Mouse (Mus musculus) stomach, embryonic 14.5 days (tissue): ENCODE results near the gene Dnaic2. TPM values are rescaled to one million over a fixed set of nuclear protein-coding genes. Genes with fewer than 3 reads are reported as not detected.

ENCODE experiments used
- ATAC-seq: fragments of 200-750 bp; cut with Nextera tagmentation; 2 replicates; pipeline ENCODE4 v1.8.0; 2017; ENCODE audit warnings: low read depth, moderate TSS enrichment; ENCODE audit not compliant: insufficient number of reproducible peaks, insufficient read depth, low FRiP score
- H3K27ac ChIP-seq: fragments of 300-500 bp; sonication (generic); 2 replicates; pipeline ENCODE4 v1.5.1; 2014; ENCODE audit warnings: mild to moderate bottlenecking, low read length, moderate library complexity, mixed read lengths
- H3K27me3 ChIP-seq: fragments of 300-500 bp; sonication (generic); 2 replicates; pipeline ENCODE4 v1.6.1; 2014; ENCODE audit warnings: low read length, control low read depth, mixed read lengths; ENCODE audit not compliant: control insufficient read depth, insufficient read depth
- H3K36me3 ChIP-seq: fragments of 300-500 bp; sonication (generic); 2 replicates; pipeline ENCODE4 v1.6.1; 2014; ENCODE audit warnings: mild to moderate bottlenecking, control low read depth, low read length, moderate library complexity, mixed read lengths; ENCODE audit not compliant: control insufficient read depth, insufficient read depth
- H3K4me1 ChIP-seq: fragments of 300-500 bp; sonication (generic); 2 replicates; pipeline ENCODE4 v1.6.1; 2014; ENCODE audit warnings: low read length, control low read depth, mixed read lengths; ENCODE audit not compliant: control insufficient read depth, insufficient read depth
- H3K4me2 ChIP-seq: fragments of 300-500 bp; sonication (generic); replicated peaks from 2 replicates; pipeline ENCODE4 v1.6.1; 2014; ENCODE audit warnings: low read depth, low read length, control low read depth
- H3K4me3 ChIP-seq: fragments of 300-500 bp; sonication (generic); 2 replicates; pipeline ENCODE4 v1.5.1; 2014; ENCODE audit warnings: low read depth, low read length, control low read depth
- H3K9ac ChIP-seq: fragments of 300-500 bp; sonication (generic); replicated peaks from 2 replicates; pipeline ENCODE4 v1.6.1; 2014; ENCODE audit warnings: low read depth, mild to moderate bottlenecking, control low read depth, low read length, moderate library complexity, mixed read lengths
- H3K9me3 ChIP-seq: fragments of 300-500 bp; sonication (generic); 2 replicates; pipeline ENCODE4 v1.6.1; 2016; ENCODE audit warnings: low read depth, low read length, control low read depth; ENCODE audit not compliant: control insufficient read depth
- WGBS: fragments of 180-500 bp; shearing (Covaris S2); extraction: QIAGEN DNeasy Blood & Tissue Kit; methylation state at CpG from one replicate; pipeline ENCODE4 v1.1.7; 2014; 5-methylcytosine and 5-hydroxymethylcytosine counted together
- polyA plus RNA-seq: library from polyadenylated mRNA; unstranded; fragments of >200 nt; fragmentation: Nextera tagmentation; extraction: Ambion mirVana; gene quantifications from 2 replicates; pipeline ENCODE4 v1.2.1, GENCODE M21; 2014

The Dnaic2 gene
- 0.25 and 0.38 TPM in 2 replicates for polyA plus RNA-seq

- H3K27me3 ChIP-seq: no peaks in the 10 kb centered on the region
- H3K9ac ChIP-seq: no peak within 1 kb of the TSS
- peak within 1 kb of the TSS; percentile 11 for H3K4me3 ChIP-seq
- H3K4me2 ChIP-seq: peak within 1 kb of the TSS; percentile 45
- H3K4me1 ChIP-seq: peaks cover 6% of the 10 kb centered on the region; the same call in 1 of the 2 replicates
- no peak within 1 kb of the TSS for H3K27ac ChIP-seq
- H3K36me3 ChIP-seq: no peaks in the 10 kb centered on the region
- ATAC-seq: peak; percentile 83; the same call in 1 of the 2 replicates
- WGBS: 10% methylated on average over 34 of the region's 34 CpGs
- no peaks in the 10 kb centered on the region for H3K9me3 ChIP-seq
Measured at GRCm38 (mm10) chr11:114726965-114727825, at the start of gene Dnaic2. Dnaic2 (plus strand) TSS chr11:114727408.

- H3K36me3 ChIP-seq: no peaks in the 10 kb centered on the region
- WGBS: 55% methylated on average over 8 of the region's 8 CpGs
- no peak overlapping the region for H3K27ac ChIP-seq
- peaks cover 33% of the 10 kb centered on the region for H3K4me1 ChIP-seq
- H3K9ac ChIP-seq: no peak overlapping the region
- no peak overlapping the region for H3K4me2 ChIP-seq
- no peak for ATAC-seq
- no peak overlapping the region for H3K4me3 ChIP-seq
- H3K27me3 ChIP-seq: no peaks in the 10 kb centered on the region
- H3K9me3 ChIP-seq: no peaks in the 10 kb centered on the region
Measured at GRCm38 (mm10) chr11:114679582-114679981, 47.6 kb upstream of the Dnaic2 start.

GRCm38 (mm10) chr11:114680291-114680690 is 46.9 kb upstream of the Dnaic2 start:
- H3K4me3 ChIP-seq: no peak overlapping the region
- H3K4me2 ChIP-seq: no peak overlapping the region
- 58% methylated on average over 10 of the region's 10 CpGs for WGBS
- H3K27me3 ChIP-seq: no peaks in the 10 kb centered on the region
- no peak overlapping the region for H3K9ac ChIP-seq
- peaks cover 38% of the 10 kb centered on the region for H3K4me1 ChIP-seq
- no peak overlapping the region for H3K27ac ChIP-seq
- H3K36me3 ChIP-seq: no peaks in the 10 kb centered on the region
- ATAC-seq: no peak
- H3K9me3 ChIP-seq: no peaks in the 10 kb centered on the region

- no peak for ATAC-seq
- 38% methylated on average over 5 of the region's 5 CpGs for WGBS
- Histone ChIP-seq H3K27ac (no peak overlapping the region), H3K4me1 (peaks cover 41% of the 10 kb centered on the region), H3K36me3 (no peaks in the 10 kb centered on the region), H3K9ac (no peak overlapping the region), H3K9me3 (no peaks in the 10 kb centered on the region), H3K4me3 (no peak overlapping the region), H3K4me2 (no peak overlapping the region), H3K27me3 (no peaks in the 10 kb centered on the region)
Measured at GRCm38 (mm10) chr11:114681054-114681453, 46.2 kb upstream of the Dnaic2 start.

GRCm38 (mm10) chr11:114682321-114682900 is 44.8 kb upstream of the Dnaic2 start:
- H3K4me1 ChIP-seq: peaks cover 29% of the 10 kb centered on the region
- no peak for ATAC-seq
- no peak overlapping the region for H3K4me3 ChIP-seq
- no peaks in the 10 kb centered on the region for H3K36me3 ChIP-seq
- H3K27ac ChIP-seq: no peak overlapping the region
- no peaks in the 10 kb centered on the region for H3K27me3 ChIP-seq
- no peaks in the 10 kb centered on the region for H3K9me3 ChIP-seq
- H3K4me2 ChIP-seq: no peak overlapping the region
- WGBS: 94% methylated on average over 13 of the region's 13 CpGs
- no peak overlapping the region for H3K9ac ChIP-seq

GRCm38 (mm10) chr11:114683029-114683721 is 44.0 kb upstream of the Dnaic2 start:
- no peak overlapping the region for H3K27ac ChIP-seq
- 87% methylated on average over 10 of the region's 10 CpGs for WGBS

GRCm38 (mm10) chr11:114683722-114684621 is 43.2 kb upstream of the Dnaic2 start:
- H3K27ac ChIP-seq: no peak overlapping the region
- ATAC-seq: no peak
- H3K4me1 ChIP-seq: peaks cover 29% of the 10 kb centered on the region
- H3K36me3 ChIP-seq: no peaks in the 10 kb centered on the region
- WGBS: 73% methylated on average over 20 of the region's 20 CpGs
- no peaks in the 10 kb centered on the region for H3K27me3 ChIP-seq
- H3K9me3 ChIP-seq: no peaks in the 10 kb centered on the region
- H3K9ac ChIP-seq: no peak overlapping the region
- no peak overlapping the region for H3K4me3 ChIP-seq
- no peak overlapping the region for H3K4me2 ChIP-seq

More at GRCm38 (mm10) chr11:114683029-114683721, 44.0 kb upstream of the Dnaic2 start:
- no peak for ATAC-seq
- no peak overlapping the region for H3K9ac ChIP-seq
- peaks cover 29% of the 10 kb centered on the region for H3K4me1 ChIP-seq
- no peak overlapping the region for H3K4me2 ChIP-seq
- no peaks in the 10 kb centered on the region for H3K27me3 ChIP-seq
- no peak overlapping the region for H3K4me3 ChIP-seq
- no peaks in the 10 kb centered on the region for H3K36me3 ChIP-seq
- H3K9me3 ChIP-seq: no peaks in the 10 kb centered on the region
